Comparison of ENCODE assay signal across 38 mouse cellular contexts in the genomic region with DNA sequence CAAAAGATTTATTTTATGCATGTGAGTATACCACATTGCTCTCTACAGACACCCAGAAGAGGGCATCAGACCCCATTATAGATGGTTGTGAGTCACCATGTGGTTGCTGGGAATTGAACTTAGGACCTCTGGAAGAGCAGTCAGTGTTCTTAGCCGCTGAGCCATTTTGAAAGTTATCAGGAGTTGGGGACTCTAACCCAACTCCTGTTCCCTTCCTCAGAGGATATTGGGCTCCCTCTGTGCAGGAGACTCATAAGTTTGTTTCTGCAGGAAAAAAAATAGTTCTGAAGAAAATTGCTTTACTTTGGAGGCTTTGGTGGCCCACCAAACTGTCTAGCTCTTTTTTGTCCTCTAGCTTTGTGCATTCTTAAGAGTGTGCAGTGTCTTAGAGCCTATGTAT. TPM values are rescaled to one million over a fixed set of nuclear protein-coding genes. Genes with fewer than 3 reads are reported as not detected.
"Had no signal": no experiment of that assay in that cellular context is flagged by ENCODE, and none has a peak within 500 bp of the region (broad histone marks: within the 10 kb centered on the region; RNA-seq: fewer than 3 reads in every experiment).

No protein-coding gene starts in this region.

- DNase-seq: cerebellum, adult 9-10 months; cerebellum, adult 9-11 months; cerebellum, postnatal 10 days; cerebellum, postnatal 14 days; cerebellum, postnatal 25 days; cerebellum, postnatal 36 days; embryo, embryonic 11 days; forebrain, postnatal 0 days; gastrocnemius, adult 2 months; gastrocnemius, postnatal 10 days; gastrocnemius, postnatal 14 days; gastrocnemius, postnatal 25 days; gastrocnemius, postnatal 36 days; heart, adult 18-20 months; heart, adult 2 months had no signal

- H3K4me1 ChIP-seq: embryonic facial prominence, embryonic 10.5 days; embryonic facial prominence, embryonic 12.5 days; embryonic facial prominence, embryonic 13.5 days; embryonic facial prominence, embryonic 15.5 days; forebrain, embryonic 10.5 days; forebrain, embryonic 12.5 days; forebrain, embryonic 13.5 days; forebrain, embryonic 15.5 days had no signal

- H3K9ac ChIP-seq: embryonic facial prominence, embryonic 12.5 days; embryonic facial prominence, embryonic 13.5 days; embryonic facial prominence, embryonic 15.5 days; forebrain, embryonic 12.5 days; forebrain, embryonic 13.5 days; forebrain, embryonic 15.5 days; forebrain, postnatal 0 days had no signal

- H3K9me3 ChIP-seq: embryonic facial prominence, embryonic 10.5 days; embryonic facial prominence, embryonic 12.5 days; embryonic facial prominence, embryonic 13.5 days; embryonic facial prominence, embryonic 15.5 days; forebrain, embryonic 10.5 days; forebrain, embryonic 12.5 days; forebrain, embryonic 13.5 days; forebrain, embryonic 15.5 days; heart, embryonic 10.5 days had no signal

- H3K4me2 ChIP-seq: embryonic facial prominence, embryonic 12.5 days; embryonic facial prominence, embryonic 13.5 days; embryonic facial prominence, embryonic 15.5 days; forebrain, embryonic 12.5 days; forebrain, embryonic 13.5 days; forebrain, embryonic 15.5 days had no signal

- H3K27me3 ChIP-seq: embryonic facial prominence, embryonic 12.5 days; embryonic facial prominence, embryonic 13.5 days; embryonic facial prominence, embryonic 15.5 days; forebrain, embryonic 12.5 days; forebrain, embryonic 13.5 days; forebrain, embryonic 15.5 days had no signal

- ATAC-seq: forebrain, embryonic 13.5 days; forebrain, embryonic 14.5 days; forebrain, embryonic 15.5 days; forebrain, embryonic 16.5 days; forebrain, postnatal 0 days had no signal

- H3K27ac ChIP-seq: embryonic facial prominence, embryonic 10.5 days; embryonic facial prominence, embryonic 12.5 days; embryonic facial prominence, embryonic 13.5 days; embryonic facial prominence, embryonic 15.5 days; forebrain, embryonic 10.5 days; forebrain, embryonic 12.5 days; forebrain, embryonic 13.5 days; forebrain, embryonic 15.5 days; gastrocnemius, adult 2 months; heart, adult 2 months; heart, embryonic 10.5 days had no signal

- H3K4me3 ChIP-seq: embryonic facial prominence, embryonic 10.5 days; embryonic facial prominence, embryonic 12.5 days; embryonic facial prominence, embryonic 13.5 days; embryonic facial prominence, embryonic 15.5 days; erythroblast, embryonic 14.5 days; forebrain, embryonic 10.5 days; forebrain, embryonic 12.5 days; forebrain, embryonic 13.5 days; forebrain, embryonic 15.5 days; gastrocnemius, adult 2 months; heart, adult 2 months; heart, embryonic 10.5 days had no signal

- H3K36me3 ChIP-seq: embryonic facial prominence, embryonic 10.5 days; embryonic facial prominence, embryonic 12.5 days; embryonic facial prominence, embryonic 13.5 days; embryonic facial prominence, embryonic 15.5 days; forebrain, embryonic 10.5 days; forebrain, embryonic 12.5 days; forebrain, embryonic 15.5 days; heart, embryonic 10.5 days had no signal

RNA-seq across cellular contexts. Expression of gene Gpr15, which starts 30.3 kb away (rescaled TPM):
- total RNA-seq: common myeloid progenitor, adult 5-6 weeks; gastrocnemius, adult 18-20 months; gastrocnemius, adult 2 months; gastrocnemius, adult 8-10 months; gastrocnemius, postnatal 10 days; gastrocnemius, postnatal 14 days; gastrocnemius, postnatal 25 days; gastrocnemius, postnatal 36 days; gastrocnemius, postnatal 4 days; heart, adult 18-20 months; heart, adult 2 months; heart, adult 8-10 months had no signal
- polyA plus RNA-seq: cortical plate, adult 2 months; embryonic facial prominence, embryonic 10.5 days; embryonic facial prominence, embryonic 11.5 days; embryonic facial prominence, embryonic 12.5 days; embryonic facial prominence, embryonic 14.5 days; erythroblast, embryonic 14.5 days; forebrain, embryonic 10.5 days; forebrain, embryonic 13.5 days; forebrain, embryonic 14.5 days; forebrain, embryonic 16.5 days; forebrain, postnatal 0 days; gonadal fat pad, adult 2 months; heart, embryonic 10.5 days had no signal

RNA-seq across cellular contexts. Expression of gene E330017A01Rik, which starts 50.0 kb away (rescaled TPM):
- total RNA-seq: common myeloid progenitor, adult 5-6 weeks; forebrain, postnatal 0 days; gastrocnemius, adult 18-20 months; gastrocnemius, adult 2 months; gastrocnemius, adult 8-10 months; gastrocnemius, postnatal 10 days; gastrocnemius, postnatal 14 days; gastrocnemius, postnatal 25 days; gastrocnemius, postnatal 36 days; gastrocnemius, postnatal 4 days; granulocyte monocyte progenitor cell, adult 5-6 weeks; heart, adult 18-20 months; heart, adult 2 months; heart, adult 8-10 months had no signal
- polyA plus RNA-seq: cortical plate, adult 2 months; embryonic facial prominence, embryonic 10.5 days; embryonic facial prominence, embryonic 11.5 days; embryonic facial prominence, embryonic 12.5 days; embryonic facial prominence, embryonic 13.5 days; embryonic facial prominence, embryonic 14.5 days; embryonic facial prominence, embryonic 15.5 days; erythroblast, embryonic 14.5 days; forebrain, embryonic 10.5 days; forebrain, embryonic 12.5 days; forebrain, embryonic 13.5 days; forebrain, embryonic 14.5 days; forebrain, embryonic 15.5 days; forebrain, embryonic 16.5 days; forebrain, postnatal 0 days; frontal cortex, adult 2 months; gonadal fat pad, adult 2 months; heart, adult 2 months; heart, embryonic 10.5 days had no signal
